In genomic region chr9:115249145-115249544, GRCm38 (mm10) we compare ENCODE assay signal across 23 mouse cellular contexts.
A peak's percentile ranks its signal among the peaks of the same experiment; 100 is the strongest.
DNase-seq lines count a peak whose midpoint lies in the region; ATAC-seq and TF ChIP-seq lines count a peak whose summit lies in the region.
"Had no signal": no experiment of that assay in that cellular context is flagged by ENCODE, and none has a peak within 500 bp of the region (broad histone marks: within the 10 kb centered on the region; RNA-seq: fewer than 3 reads in every experiment).

No protein-coding gene starts in this region.

- WGBS in heart, embryonic 13.5 days: 10% methylated on average over 5 of the region's 5 CpGs
- WGBS in liver, embryonic 13.5 days (ENCODE audit: insufficient replicate concordance): 21% methylated on average over 5 of the region's 5 CpGs
- WGBS in kidney, adult 2 months: 60% methylated on average over 5 of the region's 5 CpGs

- TF ChIP-seq CTCF in kidney, adult 2 months (conservative IDR thresholded peaks at IDR 0.05; ENCODE audit: insufficient read depth, insufficient read length, low read depth, low read length): no peak

- intact Hi-C loops in heart, postnatal 36 days (cut with DNase I): no loop called here

- H3K4me1 ChIP-seq in heart, embryonic 13.5 days: peaks cover 17% of the 10 kb centered on the region
- H3K4me1 ChIP-seq in liver, embryonic 13.5 days (replicated peaks): peaks cover 19% of the 10 kb centered on the region
- no peaks in the 10 kb centered on the region for H3K4me1 ChIP-seq in kidney, adult 2 months (ENCODE audit: control insufficient read depth, insufficient read depth, low read length)
- H3K4me1 ChIP-seq: hindbrain, embryonic 15.5 days; neural tube, embryonic 13.5 days had no signal

- H3K36me3 ChIP-seq in heart, embryonic 13.5 days: peaks cover 90% of the 10 kb centered on the region
- peaks cover 83% of the 10 kb centered on the region for H3K36me3 ChIP-seq in liver, embryonic 13.5 days
- H3K36me3 ChIP-seq in kidney, adult 2 months (ENCODE audit: control insufficient read depth, insufficient read depth, low read length): peaks cover 7% of the 10 kb centered on the region; the same call in 1 of the 2 replicates

- no peak overlapping the region for H3K4me2 ChIP-seq in heart, embryonic 13.5 days
- 0 out of 2 replicates have a peak overlapping the region, but pooled peaks have one; percentile 12 for H3K4me2 ChIP-seq in liver, embryonic 13.5 days
- H3K4me2 ChIP-seq: hindbrain, embryonic 15.5 days; limb, embryonic 13.5 days; midbrain, embryonic 11.5 days; neural tube, embryonic 13.5 days had no signal

- H3K9ac ChIP-seq in heart, embryonic 13.5 days: peak overlapping the region; percentile 14; the same call in 1 of the 2 replicates
- H3K9ac ChIP-seq in liver, embryonic 13.5 days: no peak overlapping the region
- H3K9ac ChIP-seq: hindbrain, embryonic 15.5 days; limb, embryonic 13.5 days; neural tube, embryonic 13.5 days had no signal

- H3K4me3 ChIP-seq in heart, embryonic 13.5 days: no peak overlapping the region
- no peak overlapping the region for H3K4me3 ChIP-seq in liver, embryonic 13.5 days (replicated peaks)
- no peak overlapping the region for H3K4me3 ChIP-seq in kidney, adult 2 months (ENCODE audit: insufficient read depth, low read depth, low read length)
- H3K4me3 ChIP-seq: erythroblast, embryonic 14.5 days; hindbrain, embryonic 15.5 days; limb, embryonic 13.5 days; neural tube, embryonic 13.5 days had no signal

- DNase-seq in heart, postnatal 36 days: no peak
- DNase-seq in liver, embryonic 13.5 days: no peak
- no peak for DNase-seq in adrenal gland, postnatal 14 days
- DNase-seq in left cerebral cortex, adult 18-20 months (ENCODE audit: low spot score in 2 of 2): no peak
- no peak for DNase-seq in kidney, adult 2 months
- DNase-seq: adrenal gland, adult 8-10 months; cerebellum, adult 11 months; cerebellum, adult 9-11 months; kidney, postnatal 14 days; layer of hippocampus, adult 9-11 months; lung, adult 2 months; lung, postnatal 10 days; right cerebral cortex, postnatal 4 days; thymus, postnatal 4 days had no signal

- H3K27me3 ChIP-seq in heart, embryonic 13.5 days (replicated peaks): no peaks in the 10 kb centered on the region
- no peaks in the 10 kb centered on the region for H3K27me3 ChIP-seq in liver, embryonic 13.5 days
- no peaks in the 10 kb centered on the region for H3K27me3 ChIP-seq in kidney, adult 2 months (replicated peaks; ENCODE audit: control insufficient read depth, insufficient read depth, low read length)
- H3K27me3 ChIP-seq: hindbrain, embryonic 15.5 days; limb, embryonic 13.5 days; neural tube, embryonic 13.5 days had no signal

- H3K9me3 ChIP-seq in heart, embryonic 13.5 days: no peaks in the 10 kb centered on the region
- H3K9me3 ChIP-seq in liver, embryonic 13.5 days (replicated peaks): no peaks in the 10 kb centered on the region
- H3K9me3 ChIP-seq: G1E; hindbrain, embryonic 15.5 days; limb, embryonic 13.5 days; neural tube, embryonic 13.5 days had no signal

- 0 out of 2 replicates have a peak overlapping the region, but pooled peaks have one; percentile 12 for H3K27ac ChIP-seq in heart, embryonic 13.5 days (replicated peaks)
- peak overlapping the region; percentile 13; the same call in 1 of the 2 replicates for H3K27ac ChIP-seq in liver, embryonic 13.5 days
- H3K27ac ChIP-seq in kidney, adult 2 months (ENCODE audit: insufficient read depth, low read depth, low read length): no peak overlapping the region
- H3K27ac ChIP-seq: hindbrain, embryonic 15.5 days; limb, embryonic 13.5 days; neural tube, embryonic 13.5 days had no signal

- no peak for TF ChIP-seq POLR2A in kidney, adult 2 months (IDR thresholded peaks at IDR 0.05; ENCODE audit: low read depth, low read length)

- ATAC-seq in heart, embryonic 13.5 days (ENCODE audit: extremely low read depth, insufficient number of reproducible peaks, low FRiP score, low TSS enrichment): no peak
- ATAC-seq in liver, embryonic 13.5 days (ENCODE audit: low read depth): peak; percentile 88
- ATAC-seq in megakaryocyte progenitor cell, adult 5-6 weeks (replicated peaks; ENCODE audit: poor library complexity): peak; percentile 50
- ATAC-seq: forebrain, embryonic 16.5 days had no signal
